Mouse (Mus musculus): ENCODE data around the gene Dpysl4.

Gene Dpysl4

DNA sequence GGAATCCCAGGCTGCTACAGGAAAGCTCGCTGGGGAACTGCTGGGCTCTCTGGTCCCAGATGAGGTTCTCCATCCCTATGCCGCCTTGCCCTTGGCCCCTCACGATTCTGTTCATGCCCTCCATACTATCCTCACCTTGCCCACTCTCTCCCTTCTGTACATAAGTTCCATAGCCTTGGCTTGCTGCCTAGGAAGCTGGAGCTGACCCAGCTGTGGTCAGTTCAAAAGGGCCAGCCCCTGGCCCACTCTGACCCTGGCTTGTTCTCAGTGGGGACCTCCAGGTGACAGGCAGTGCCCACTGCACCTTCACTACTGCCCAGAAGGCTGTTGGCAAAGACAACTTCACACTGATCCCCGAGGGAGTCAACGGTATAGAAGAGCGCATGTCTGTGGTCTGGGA is 10.6 kb downstream of the Dpysl4 start:
- in situ Hi-C loops (cut with MboI; ENCODE audit: low sequenced_read_pairs), result no loop called here

GRCm38 (mm10) chr7:139100531-139101095 is 14.8 kb downstream of the Dpysl4 start:
- in situ Hi-C loops (cut with MboI; ENCODE audit: low sequenced_read_pairs), result no loop called here

- in situ Hi-C loops (cut with MboI; ENCODE audit: low sequenced_read_pairs), result no loop called here
These were observed 15.5 kb downstream of the Dpysl4 start for GRCm38 (mm10) chr7:139101286-139101804.

- in situ Hi-C loops (cut with MboI; ENCODE audit: low sequenced_read_pairs), result no loop called here
These were observed 16.0 kb downstream of the Dpysl4 start for GRCm38 (mm10) chr7:139101826-139102225.

DNA sequence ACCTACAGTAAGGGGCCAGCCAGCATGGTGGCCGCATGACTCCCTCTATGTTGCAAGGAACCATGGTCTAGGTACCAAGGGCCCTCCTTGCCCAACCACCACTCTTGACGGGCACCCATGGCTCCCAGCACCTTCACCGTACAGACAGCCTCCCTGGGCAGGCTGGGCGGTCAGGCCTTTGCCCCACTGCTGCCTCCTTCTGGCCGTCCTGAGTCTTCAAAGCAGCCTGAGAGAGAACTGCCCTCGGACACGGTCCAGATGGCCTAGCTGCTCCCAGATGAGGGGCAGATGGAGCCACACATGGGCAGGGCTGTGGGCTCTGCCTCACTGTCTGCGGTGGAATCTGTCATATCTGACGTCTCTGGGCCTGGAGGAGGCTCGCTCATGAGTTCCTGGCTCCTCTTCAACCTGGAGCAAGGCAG is 18.2 kb downstream of the Dpysl4 start:
- in situ Hi-C loops (cut with MboI; ENCODE audit: low sequenced_read_pairs), result no loop called here

DNA sequence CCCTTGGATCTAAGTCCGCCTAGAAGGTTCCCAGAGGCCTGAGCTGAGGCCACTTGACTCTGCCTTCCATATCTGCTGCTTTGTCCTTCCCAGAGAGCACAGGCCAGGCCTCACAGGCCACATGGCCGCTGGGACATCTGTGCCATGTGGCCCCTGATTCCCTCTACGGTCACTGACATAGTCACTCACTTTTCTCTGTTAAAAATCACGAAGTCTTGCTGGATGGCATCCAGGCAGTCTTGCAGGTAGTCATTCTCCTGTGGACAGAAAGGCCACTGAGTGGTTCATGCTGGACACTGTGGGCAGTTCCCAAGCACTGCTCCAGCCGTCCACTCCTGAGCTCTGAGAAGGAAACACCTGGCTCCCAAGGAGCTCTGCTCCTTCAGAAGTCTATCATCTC is 19.3 kb downstream of the Dpysl4 start:
- in situ Hi-C loops (cut with MboI; ENCODE audit: low sequenced_read_pairs), result no loop called here

GRCm38 (mm10) chr7:139105705-139106104 is 19.9 kb downstream of the Dpysl4 start:
- in situ Hi-C loops (cut with MboI; ENCODE audit: low sequenced_read_pairs), result no loop called here

- in situ Hi-C loops (cut with MboI; ENCODE audit: low sequenced_read_pairs), result no loop called here
These were observed 22.3 kb downstream of the Dpysl4 start for GRCm38 (mm10) chr7:139107908-139108650.

GRCm38 (mm10) chr7:139119152-139119774 is 33.5 kb downstream of the Dpysl4 start:
- in situ Hi-C loops (cut with MboI; ENCODE audit: low sequenced_read_pairs), result no loop called here

DNA sequence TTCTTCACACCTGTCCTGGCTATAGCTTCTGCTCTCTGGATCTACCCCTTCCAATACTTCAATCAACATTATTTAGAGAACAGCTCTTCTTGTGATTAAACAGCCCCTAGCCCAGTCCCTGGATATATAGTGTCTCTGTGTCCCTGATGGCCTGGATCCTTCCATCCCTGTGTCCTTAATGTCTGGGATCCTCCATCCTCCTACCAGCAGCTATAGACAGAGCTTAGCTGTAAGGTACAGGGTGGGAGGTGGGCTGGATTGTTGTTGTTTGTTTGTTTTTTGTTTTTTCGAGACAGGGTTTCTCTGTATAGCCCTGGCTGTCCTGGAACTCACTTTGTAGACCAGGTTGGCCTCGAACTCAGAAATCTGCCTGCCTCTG is 34.0 kb downstream of the Dpysl4 start:
- in situ Hi-C loops (cut with MboI; ENCODE audit: low sequenced_read_pairs), result no loop called here

GRCm38 (mm10) chr7:139125881-139126280 is 40.1 kb downstream of the Dpysl4 start:
- in situ Hi-C loops (cut with MboI; ENCODE audit: low sequenced_read_pairs), result no loop called here

DNA sequence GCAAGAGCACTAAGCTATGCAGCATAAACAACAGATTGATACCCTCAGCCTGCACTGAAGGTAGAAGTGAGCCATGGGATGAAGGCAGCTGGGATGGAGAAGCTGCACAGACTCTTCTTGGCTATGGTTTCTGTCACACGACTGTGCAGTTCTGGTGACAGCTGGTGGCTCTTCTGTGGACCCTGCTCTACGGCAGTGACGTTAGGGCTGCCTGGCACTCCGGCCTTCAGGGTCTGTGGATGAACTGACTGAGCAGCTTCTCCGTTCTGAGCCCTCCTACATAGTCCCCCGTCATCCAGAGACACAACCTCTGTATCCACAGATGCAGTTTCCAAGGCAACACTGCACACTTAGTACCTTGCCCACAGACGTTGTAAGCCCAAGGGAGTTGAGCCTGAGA is 40.7 kb downstream of the Dpysl4 start:
- in situ Hi-C loops (cut with MboI; ENCODE audit: low sequenced_read_pairs), result no loop called here

DNA sequence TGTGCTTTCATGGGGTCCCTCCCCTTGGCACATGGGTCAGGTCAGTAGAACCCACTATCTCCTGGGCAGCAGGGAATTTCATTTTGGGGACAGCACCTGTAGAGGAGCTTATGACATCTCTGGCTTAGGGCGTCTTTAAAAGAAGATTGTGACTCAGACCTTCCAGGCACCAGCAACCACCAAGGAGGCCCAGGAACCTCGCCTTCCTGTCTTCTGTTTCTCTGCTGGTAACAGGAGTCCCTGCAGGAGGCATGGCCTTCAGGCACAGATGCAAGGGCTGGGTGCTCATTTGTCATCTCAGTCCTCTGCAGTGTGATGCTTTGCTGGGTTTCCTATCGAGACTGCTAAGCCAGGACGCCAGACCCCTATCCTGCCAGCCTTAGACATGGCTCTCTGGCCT is 43.2 kb downstream of the Dpysl4 start:
- in situ Hi-C loops (cut with MboI; ENCODE audit: low sequenced_read_pairs), result no loop called here

GRCm38 (mm10) chr7:139130361-139130760 is 44.6 kb downstream of the Dpysl4 start:
- in situ Hi-C loops (cut with MboI; ENCODE audit: low sequenced_read_pairs), result no loop called here

- in situ Hi-C loops (cut with MboI; ENCODE audit: low sequenced_read_pairs), result no loop called here
These were observed 45.7 kb downstream of the Dpysl4 start for GRCm38 (mm10) chr7:139131538-139131937.

GRCm38 (mm10) chr7:139133446-139133845 is 47.6 kb downstream of the Dpysl4 start:
- in situ Hi-C loops (cut with MboI; ENCODE audit: low sequenced_read_pairs), result no loop called here

DNA sequence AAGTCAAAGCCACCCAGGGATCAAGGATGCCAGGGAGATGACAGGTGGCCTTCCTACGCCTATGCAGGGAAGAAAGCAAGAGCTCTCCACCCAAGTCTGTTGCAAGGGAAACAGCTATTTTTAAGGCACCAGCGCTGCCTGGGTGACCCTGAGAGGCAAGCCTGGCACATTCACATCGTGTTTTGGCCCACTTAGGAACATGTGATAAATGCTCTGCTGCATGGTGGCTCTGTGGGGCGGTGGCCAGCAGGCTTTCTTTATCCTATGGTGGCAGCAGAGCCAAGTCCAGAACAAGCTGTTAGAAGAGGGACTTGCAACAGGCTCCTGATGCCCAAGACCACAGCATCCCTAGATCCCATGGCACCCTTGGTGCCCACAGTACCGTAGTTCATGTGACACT is 49.4 kb downstream of the Dpysl4 start:
- in situ Hi-C loops (cut with MboI; ENCODE audit: low sequenced_read_pairs), result no loop called here

DNA sequence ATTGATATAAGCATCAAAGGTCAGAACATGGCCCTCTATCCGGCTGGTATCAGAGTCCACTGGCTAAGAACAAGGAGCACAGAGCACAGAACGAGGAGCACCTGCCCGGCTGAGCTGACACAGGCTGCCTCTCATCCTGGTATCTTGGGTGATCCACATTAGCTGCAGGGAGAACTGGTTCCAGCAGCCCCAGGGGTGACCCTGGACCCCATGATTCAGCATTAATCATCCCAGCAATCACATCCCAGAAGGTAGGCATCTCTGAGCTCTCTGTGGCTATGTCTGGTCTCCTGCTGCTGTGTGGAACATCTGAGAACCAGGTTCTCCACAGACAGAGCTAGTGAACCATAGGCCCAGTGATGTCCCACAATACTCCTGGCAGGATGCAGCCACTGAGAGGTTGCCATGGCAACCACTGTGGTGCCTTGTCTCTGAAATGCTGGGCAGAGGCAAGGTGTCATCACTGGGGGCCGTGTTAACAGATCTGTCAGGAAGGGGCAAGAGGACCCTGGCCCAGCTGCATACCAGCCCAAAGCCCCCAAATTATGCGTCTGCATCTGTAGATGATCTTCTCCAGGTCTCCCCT is 51.2 kb downstream of the Dpysl4 start:
- in situ Hi-C loops (cut with MboI; ENCODE audit: low sequenced_read_pairs), result no loop called here

DNA sequence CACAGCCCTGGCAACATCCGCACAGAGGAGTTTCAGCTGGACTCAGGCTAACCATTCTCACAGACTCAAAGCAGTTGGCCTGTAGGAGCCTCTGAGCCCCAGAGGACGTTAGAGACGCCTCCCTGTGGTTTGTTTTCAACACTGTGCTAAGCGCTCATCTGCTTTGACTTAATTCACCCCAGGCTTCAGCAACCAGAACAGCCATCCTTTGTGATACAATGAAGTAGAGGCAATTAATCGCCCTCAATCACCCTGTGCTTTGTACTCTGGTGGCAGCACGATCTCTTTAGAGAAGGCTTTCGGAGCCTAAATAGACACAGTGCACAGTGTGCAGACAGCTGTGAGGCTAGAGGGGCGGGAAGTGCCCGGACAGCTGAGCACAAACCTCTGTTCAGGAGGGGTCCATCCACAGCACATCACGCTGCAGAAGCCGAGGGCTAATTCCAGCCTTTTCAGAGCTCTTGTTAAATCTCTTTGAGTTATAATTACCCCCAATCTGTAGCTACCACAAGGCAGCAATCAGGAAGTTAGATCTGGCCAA is 54.2 kb downstream of the Dpysl4 start:
- in situ Hi-C loops (cut with MboI; ENCODE audit: low sequenced_read_pairs), result no loop called here

GRCm38 (mm10) chr7:139143785-139144184 is 58.0 kb downstream of the Dpysl4 start:
- in situ Hi-C loops (cut with MboI; ENCODE audit: low sequenced_read_pairs), result no loop called here

GRCm38 (mm10) chr7:139145891-139146290 is 60.1 kb downstream of the Dpysl4 start:
- in situ Hi-C loops (cut with MboI; ENCODE audit: low sequenced_read_pairs), result no loop called here

All from CH12F3 (cell line).